Mouse (Mus musculus): ENCODE results near the gene Dnajb6.
"Not testable (repeated sequence)": the region's sequence is repeated elsewhere in the genome, so short reads cannot be mapped to it uniquely, and the experiment has no call there.

Dnajb6 gene

GRCm38 (mm10) chr5:29735557-29736061, at the start of gene Dnajb6, which contains the start of gene Gm5129:
TSS of gene Dnajb6 (plus strand) at chr5:29735688.
TSS of gene Gm5129 (minus strand) at chr5:29735936.
- DNase-seq, result peak; percentile 98

- no peak for DNase-seq
These were observed 47.8 kb upstream of the Dnajb6 start for GRCm38 (mm10) chr5:29687671-29688070.

- no peak for DNase-seq
These were observed 47.1 kb upstream of the Dnajb6 start for GRCm38 (mm10) chr5:29688352-29688751.

- DNase-seq, result no peak
These were observed 37.0 kb upstream of the Dnajb6 start for GRCm38 (mm10) chr5:29698493-29698892.

- no peak for DNase-seq
These were observed 35.8 kb upstream of the Dnajb6 start for GRCm38 (mm10) chr5:29699520-29700202.

- DNase-seq, result no peak
These were observed 28.2 kb upstream of the Dnajb6 start for GRCm38 (mm10) chr5:29707241-29707640.

- DNase-seq, result no peak
These were observed 27.2 kb upstream of the Dnajb6 start for GRCm38 (mm10) chr5:29708258-29708657.

- DNase-seq, result no peak
These were observed 23.9 kb upstream of the Dnajb6 start for GRCm38 (mm10) chr5:29711631-29712030.

GRCm38 (mm10) chr5:29712906-29713305, 22.6 kb upstream of the Dnajb6 start:
- DNase-seq, result no peak

GRCm38 (mm10) chr5:29721159-29721558, 14.3 kb upstream of the Dnajb6 start:
- DNase-seq, result no peak

GRCm38 (mm10) chr5:29725369-29725768, 10.1 kb upstream of the Dnajb6 start:
- DNase-seq, result no peak

- DNase-seq, result not testable (repeated sequence)
These were observed 9.4 kb upstream of the Dnajb6 start for GRCm38 (mm10) chr5:29726070-29726469.

GRCm38 (mm10) chr5:29734831-29735510, 517 bp upstream of the Dnajb6 start:
- no peak for DNase-seq

- DNase-seq, result no peak
These were observed 799 bp downstream of the Dnajb6 start for GRCm38 (mm10) chr5:29736073-29736900.

- no peak for DNase-seq
These were observed 1.5 kb downstream of the Dnajb6 start for GRCm38 (mm10) chr5:29736942-29737341.

- DNase-seq, result no peak
These were observed 2.0 kb downstream of the Dnajb6 start for GRCm38 (mm10) chr5:29737471-29737870.

GRCm38 (mm10) chr5:29738076-29738475, 2.6 kb downstream of the Dnajb6 start:
- no peak for DNase-seq

- no peak for DNase-seq
These were observed 5.2 kb downstream of the Dnajb6 start for GRCm38 (mm10) chr5:29740651-29741050.

- no peak for DNase-seq
These were observed 5.6 kb downstream of the Dnajb6 start for GRCm38 (mm10) chr5:29741093-29741492.

GRCm38 (mm10) chr5:29747661-29748060, 12.2 kb downstream of the Dnajb6 start:
- DNase-seq, result no peak

GRCm38 (mm10) chr5:29751306-29751705, 15.8 kb downstream of the Dnajb6 start:
- peak; percentile 50 for DNase-seq

GRCm38 (mm10) chr5:29752894-29753293, 17.4 kb downstream of the Dnajb6 start:
- DNase-seq, result no peak

GRCm38 (mm10) chr5:29759318-29759717, 23.8 kb downstream of the Dnajb6 start:
- no peak for DNase-seq
